Mouse (Mus musculus) ES-E14 (cell line): ENCODE measurements around the gene Selenoo. TPM values are rescaled to one million over a fixed set of nuclear protein-coding genes. Genes with fewer than 3 reads are reported as not detected.
A peak's percentile ranks its signal among the peaks of the same experiment; 100 is the strongest.

Experiments used
- DNase-seq: peaks from one replicate; pipeline ENCODE4 v3.0.0-alpha.2; 2013; ENCODE audit warnings: low read depth, low spot score
- H3K27ac ChIP-seq: 2 replicates; pipeline ENCODE4 v1.5.1; 2012; ENCODE audit warnings: low read depth, mild to moderate bottlenecking, low read length, moderate library complexity, mixed read lengths; ENCODE audit not compliant: poor library complexity, insufficient read depth, severe bottlenecking
- H3K36me3 ChIP-seq: 2 replicates; pipeline ENCODE4 v1.6.1; 2012; ENCODE audit warnings: mild to moderate bottlenecking, low read length, moderate library complexity, mixed read lengths; ENCODE audit not compliant: control insufficient read depth, poor library complexity, insufficient read depth, severe bottlenecking
- H3K4me1 ChIP-seq, 2 experiments: fragments of 150-350 bp in 1 of 2; sonication (generic) in 1 of 2; 2 replicates each; pipeline ENCODE4 v1.6.1; 2012; ENCODE audit warnings: low read length in 2 of 2, mild to moderate bottlenecking in 1 of 2, mixed read lengths in 1 of 2; ENCODE audit not compliant: control insufficient read depth in 2 of 2, insufficient read depth in 2 of 2, poor library complexity in 1 of 2
- H3K4me3 ChIP-seq, 2 experiments: fragments of 150-350 bp in 1 of 2; sonication (generic) in 1 of 2; 2 replicates each; pipeline ENCODE4 v1.5.1; 2012; ENCODE audit warnings: low read length in 2 of 2, low read depth in 1 of 2, mild to moderate bottlenecking in 1 of 2, mixed read lengths in 1 of 2; ENCODE audit not compliant: insufficient read depth in 1 of 2, poor library complexity in 1 of 2, severe bottlenecking in 1 of 2
- H3K9ac ChIP-seq: 2 replicates; pipeline ENCODE4 v1.6.1; 2012; ENCODE audit warnings: low read depth, mild to moderate bottlenecking, low read length, mixed read lengths; ENCODE audit not compliant: poor library complexity, insufficient read depth, severe bottlenecking
- H3K9me3 ChIP-seq: fragments of 150-350 bp; sonication (generic); 2 replicates; pipeline ENCODE4 v1.6.1; 2012; ENCODE audit warnings: low read depth, mild to moderate bottlenecking, low read length; ENCODE audit not compliant: control insufficient read depth, insufficient read depth
- CHD2 ChIP-seq: IDR thresholded peaks from 2 replicates; pipeline ENCODE4 v1.6.1; 2014; ENCODE audit warnings: mild to moderate bottlenecking, low read depth, low read length, inconsistent platforms
- HCFC1 ChIP-seq: IDR thresholded peaks from 2 replicates; pipeline ENCODE4 v1.6.1; 2012; ENCODE audit warnings: low read length, inconsistent platforms, borderline replicate concordance; ENCODE audit not compliant: insufficient read depth
- MAFK ChIP-seq: IDR thresholded peaks from 2 replicates; pipeline ENCODE4 v1.6.1; 2014; ENCODE audit warnings: mild to moderate bottlenecking, low read depth, low read length, inconsistent platforms; ENCODE audit not compliant: insufficient read depth
- ZC3H11A ChIP-seq: IDR thresholded peaks from 2 replicates; pipeline ENCODE4 v1.6.1; 2012; ENCODE audit warnings: low read depth, mild to moderate bottlenecking, inconsistent platforms, low read length, borderline replicate concordance
- ZNF384 ChIP-seq: IDR thresholded peaks from 2 replicates; pipeline ENCODE4 v1.6.1; 2012; ENCODE audit warnings: low read depth, low read length, inconsistent platforms
- in situ Hi-C, 2 experiments: fragments of 600-800 bp; cut with MboI; formaldehyde crosslinking; loops; one replicate each; pipeline ENCODE4 v1.15.1; 2025; ENCODE audit warnings: low sequenced_read_pairs in 2 of 2, inconsistent platforms in 1 of 2; ENCODE audit not compliant: unreplicated experiment in 2 of 2
- total RNA-seq: library from RNA; depleted of rRNA; stranded (reverse); fragments of 300-350 nt; gene quantifications from 2 replicates; pipeline ENCODE4 v1.2.3, GENCODE M21; 2012

Gene Selenoo
- total RNA-seq, 1 experiment: 7.5 TPM

- H3K4me3 ChIP-seq: no peak overlapping the region
- TF ChIP-seq HCFC1 (no peak), ZC3H11A (no peak), CHD2 (no peak), MAFK (no peak), ZNF384 (no peak)
- H3K4me1 ChIP-seq: peaks cover 0 to 10% of the 10 kb centered on the region in 2 experiments; a peak in 1 of 4 replicates
- H3K9me3 ChIP-seq: no peaks in the 10 kb centered on the region
- H3K27ac ChIP-seq: no peak overlapping the region
- no peak for DNase-seq
- in situ Hi-C loops: no loop called here
- H3K9ac ChIP-seq: no peak overlapping the region
- no peaks in the 10 kb centered on the region; the same call in 1 of the 2 replicates for H3K36me3 ChIP-seq
Observed at GRCm38 (mm10) chr15:89125351-89125750, 36.5 kb downstream of the Selenoo start.

- no peak overlapping the region for H3K4me3 ChIP-seq
- TF ChIP-seq ZNF384 (no peak), HCFC1 (no peak)
- H3K9me3 ChIP-seq: no peaks in the 10 kb centered on the region
- DNase-seq: no peak
- H3K4me1 ChIP-seq: peaks cover 0 to 10% of the 10 kb centered on the region in 2 experiments; a peak in 1 of 4 replicates
- H3K9ac ChIP-seq: no peak overlapping the region
- in situ Hi-C loops: no loop called here
- no peaks in the 10 kb centered on the region; the same call in 1 of the 2 replicates for H3K36me3 ChIP-seq
- H3K27ac ChIP-seq: no peak overlapping the region
Observed at GRCm38 (mm10) chr15:89126622-89127021, 37.7 kb downstream of the Selenoo start.

- no peak for DNase-seq
- in situ Hi-C loops: no loop called here
- Histone ChIP-seq H3K9me3 (no peaks in the 10 kb centered on the region), H3K9ac (no peak overlapping the region), H3K27ac (no peak overlapping the region), H3K4me3 (peak overlapping the region in 1 of 2 experiments; percentile 57; a peak in 1 of 4 replicates), H3K36me3 (peaks cover 3% of the 10 kb centered on the region; the same call in 1 of the 2 replicates), H3K4me1 (peaks cover 0 to 6% of the 10 kb centered on the region in 2 experiments; a peak in 1 of 4 replicates)
- TF ChIP-seq MAFK: no peak
- TF ChIP-seq CHD2: no peak
- TF ChIP-seq ZNF384: no peak
- TF ChIP-seq HCFC1: no peak
- no peak for TF ChIP-seq ZC3H11A
Observed at GRCm38 (mm10) chr15:89127364-89127940, 38.6 kb downstream of the Selenoo start.

GRCm38 (mm10) chr15:89128382-89129350 lies 39.8 kb downstream of the Selenoo start, which contains the start of gene Hdac10:
Hdac10 (minus strand) TSS chr15:89128700.
- TF ChIP-seq MAFK (no peak), ZC3H11A (0 out of 2 replicates have a peak, but pooled peaks have one; percentile 42), HCFC1 (peak; percentile 36; the same call in 1 of the 2 replicates)
- DNase-seq: peak; percentile 69
- Histone ChIP-seq H3K4me3 (peak within 1 kb of the TSS; percentile 57 to 82), H3K27ac (0 out of 2 replicates have a peak within 1 kb of the TSS, but pooled peaks have one; percentile 14), H3K4me1 (peaks cover 0 to 6% of the 10 kb centered on the region in 2 experiments; a peak in 1 of 4 replicates), H3K9ac (peak within 1 kb of the TSS; percentile 74), H3K9me3 (no peaks in the 10 kb centered on the region), H3K36me3 (peaks cover 6% of the 10 kb centered on the region; the same call in 1 of the 2 replicates)
- in situ Hi-C loops: no loop called here
